Mouse (Mus musculus): ENCODE measurements at regions not wholly inside any gene's neighbourhood (a gene's known extent, or its start where the extent isn't known, plus 50 kb on each side); places are given as distances from the start of the nearest gene placed in this dataset.

- Histone ChIP-seq H3K36me3 (ENCODE audit: insufficient read depth, low read length) (no peaks in the 10 kb centered on the region), H3K4me1 (ENCODE audit: insufficient read depth, low read length) (peaks cover 19% of the 10 kb centered on the region), H3K27me3 (ENCODE audit: insufficient read depth, low read length) (no peaks in the 10 kb centered on the region), H3K4me3 (ENCODE audit: low read length) (no peak overlapping the region), H3K4me2 (ENCODE audit: low read depth, low read length) (no peak overlapping the region), H3K9me3 (ENCODE audit: low read length) (no peaks in the 10 kb centered on the region), H3K27ac (peak overlapping the region; percentile 56; the same call in 1 of the 2 replicates), H3K9ac (replicated peaks; ENCODE audit: low read length) (no peak overlapping the region)
- ATAC-seq: no peak
- TF ChIP-seq CTCF (IDR thresholded peaks at IDR 0.05; ENCODE audit: low read depth): no peak
- peak; percentile 62 for DNase-seq (ENCODE audit: low spot score)
- WGBS: 51% methylated on average over 15 of the region's 15 CpGs
These were observed 842.1 kb upstream of the Car8 start for GRCm38 (mm10) chr4:9080821-9081493.

GRCm38 (mm10) chr4:9079828-9080245 is 841.0 kb upstream of the Car8 start:
- Histone ChIP-seq H3K9ac (replicated peaks; ENCODE audit: low read length) (no peak overlapping the region), H3K4me1 (ENCODE audit: insufficient read depth, low read length) (peaks cover 19% of the 10 kb centered on the region), H3K36me3 (ENCODE audit: insufficient read depth, low read length) (no peaks in the 10 kb centered on the region), H3K27ac (no peak overlapping the region), H3K4me3 (ENCODE audit: low read length) (no peak overlapping the region), H3K9me3 (ENCODE audit: low read length) (no peaks in the 10 kb centered on the region), H3K27me3 (ENCODE audit: insufficient read depth, low read length) (no peaks in the 10 kb centered on the region), H3K4me2 (ENCODE audit: low read depth, low read length) (no peak overlapping the region)
- no peak for TF ChIP-seq CTCF (IDR thresholded peaks at IDR 0.05; ENCODE audit: low read depth)
- WGBS: 40% methylated on average over 4 of the region's 4 CpGs
- ATAC-seq (peak; percentile 39), DNase-seq (ENCODE audit: low spot score) (peak; percentile 44)

GRCm38 (mm10) chr4:9074447-9074846 is 835.6 kb upstream of the Car8 start:
- Histone ChIP-seq H3K27me3 (ENCODE audit: insufficient read depth, low read length) (no peaks in the 10 kb centered on the region), H3K36me3 (ENCODE audit: insufficient read depth, low read length) (no peaks in the 10 kb centered on the region), H3K4me2 (ENCODE audit: low read depth, low read length) (no peak overlapping the region), H3K27ac (no peak overlapping the region), H3K9ac (replicated peaks; ENCODE audit: low read length) (no peak overlapping the region), H3K9me3 (ENCODE audit: low read length) (no peaks in the 10 kb centered on the region), H3K4me1 (ENCODE audit: insufficient read depth, low read length) (no peaks in the 10 kb centered on the region), H3K4me3 (ENCODE audit: low read length) (no peak overlapping the region)
- ATAC-seq (no peak), DNase-seq (ENCODE audit: low spot score) (no peak)
- TF ChIP-seq CTCF (IDR thresholded peaks at IDR 0.05; ENCODE audit: low read depth): no peak
- 37% methylated on average over 2 of the region's 2 CpGs for WGBS

GRCm38 (mm10) chr4:9073736-9074428 is 835.0 kb upstream of the Car8 start:
- H3K4me1 ChIP-seq (ENCODE audit: insufficient read depth, low read length): no peaks in the 10 kb centered on the region
- H3K4me3 ChIP-seq (ENCODE audit: low read length): no peak overlapping the region
- no peak overlapping the region for H3K27ac ChIP-seq
- H3K27me3 ChIP-seq (ENCODE audit: insufficient read depth, low read length): no peaks in the 10 kb centered on the region
- TF ChIP-seq CTCF (IDR thresholded peaks at IDR 0.05; ENCODE audit: low read depth): no peak
- H3K4me2 ChIP-seq (ENCODE audit: low read depth, low read length): no peak overlapping the region
- ATAC-seq: no peak
- H3K9me3 ChIP-seq (ENCODE audit: low read length): no peaks in the 10 kb centered on the region
- WGBS: 60% methylated on average over 8 of the region's 8 CpGs
- no peak for DNase-seq (ENCODE audit: low spot score)
- H3K36me3 ChIP-seq (ENCODE audit: insufficient read depth, low read length): no peaks in the 10 kb centered on the region
- no peak overlapping the region for H3K9ac ChIP-seq (replicated peaks; ENCODE audit: low read length)

- TF ChIP-seq CTCF (IDR thresholded peaks at IDR 0.05; ENCODE audit: low read depth): no peak
- Histone ChIP-seq H3K9ac (replicated peaks; ENCODE audit: low read length) (no peak overlapping the region), H3K27me3 (ENCODE audit: insufficient read depth, low read length) (no peaks in the 10 kb centered on the region), H3K4me2 (ENCODE audit: low read depth, low read length) (no peak overlapping the region), H3K4me1 (ENCODE audit: insufficient read depth, low read length) (no peaks in the 10 kb centered on the region), H3K36me3 (ENCODE audit: insufficient read depth, low read length) (no peaks in the 10 kb centered on the region), H3K9me3 (ENCODE audit: low read length) (no peaks in the 10 kb centered on the region), H3K4me3 (ENCODE audit: low read length) (no peak overlapping the region), H3K27ac (no peak overlapping the region)
- ATAC-seq: no peak
- 73% methylated on average over 5 of the region's 5 CpGs for WGBS
- DNase-seq (ENCODE audit: low spot score): no peak
These were observed 833.5 kb upstream of the Car8 start for GRCm38 (mm10) chr4:9072321-9072720.

GRCm38 (mm10) chr4:9067874-9068273 is 829.0 kb upstream of the Car8 start:
- Histone ChIP-seq H3K4me1 (ENCODE audit: insufficient read depth, low read length) (peaks cover 12% of the 10 kb centered on the region; the same call in 1 of the 2 replicates), H3K9me3 (ENCODE audit: low read length) (no peaks in the 10 kb centered on the region), H3K27me3 (ENCODE audit: insufficient read depth, low read length) (no peaks in the 10 kb centered on the region), H3K4me2 (ENCODE audit: low read depth, low read length) (no peak overlapping the region), H3K4me3 (ENCODE audit: low read length) (no peak overlapping the region), H3K9ac (replicated peaks; ENCODE audit: low read length) (no peak overlapping the region), H3K36me3 (ENCODE audit: insufficient read depth, low read length) (no peaks in the 10 kb centered on the region), H3K27ac (no peak overlapping the region)
- WGBS: 61% methylated on average over 2 of the region's 2 CpGs
- DNase-seq (ENCODE audit: low spot score) (no peak), ATAC-seq (no peak)
- TF ChIP-seq CTCF (IDR thresholded peaks at IDR 0.05; ENCODE audit: low read depth): no peak

Data from hindbrain, postnatal 0 days (tissue).